In genomic region chr2:106078591-106078990, GRCm38 (mm10) we compare ENCODE assay signal across 23 mouse cellular contexts.
"Had no signal": no experiment of that assay in that cellular context is flagged by ENCODE, and none has a peak within 500 bp of the region (broad histone marks: within the 10 kb centered on the region; RNA-seq: fewer than 3 reads in every experiment).

No protein-coding gene starts in this region.

- H3K9me3 ChIP-seq: limb, embryonic 10.5 days; limb, embryonic 13.5 days; liver, embryonic 12.5 days; liver, embryonic 15.5 days; lung, embryonic 15.5 days; megakaryocyte, embryonic 14.5 days; midbrain, embryonic 10.5 days had no signal

- H3K4me2 ChIP-seq: limb, embryonic 13.5 days; liver, embryonic 12.5 days; liver, embryonic 15.5 days; lung, embryonic 15.5 days had no signal

- H3K27me3 ChIP-seq: limb, embryonic 13.5 days; liver, embryonic 12.5 days; liver, embryonic 15.5 days; lung, embryonic 15.5 days; megakaryocyte, embryonic 14.5 days had no signal

- H3K4me3 ChIP-seq: layer of hippocampus, adult 2 months; limb, embryonic 10.5 days; limb, embryonic 13.5 days; liver, embryonic 12.5 days; liver, embryonic 15.5 days; lung, embryonic 15.5 days; midbrain, embryonic 10.5 days had no signal

- H3K36me3 ChIP-seq: limb, embryonic 10.5 days; limb, embryonic 13.5 days; liver, embryonic 12.5 days; liver, embryonic 15.5 days; lung, embryonic 15.5 days; midbrain, embryonic 10.5 days had no signal

- H3K9ac ChIP-seq: limb, embryonic 13.5 days; liver, embryonic 12.5 days; liver, embryonic 15.5 days; lung, embryonic 15.5 days had no signal

- DNase-seq: kidney, adult 18-20 months; kidney, adult 9 months; kidney, postnatal 14 days; kidney, postnatal 4 days; layer of hippocampus, adult 9-11 months; liver; lung, adult 18-20 months; lung, postnatal 10 days; lung, postnatal 36 days; right cerebral cortex, postnatal 4 days; thymus, adult 2 months; thymus, postnatal 14 days; thymus, postnatal 4 days had no signal

- H3K27ac ChIP-seq: layer of hippocampus, adult 2 months; limb, embryonic 10.5 days; limb, embryonic 13.5 days; liver, embryonic 12.5 days; liver, embryonic 15.5 days; lung, embryonic 15.5 days; midbrain, embryonic 10.5 days; stomach, postnatal 0 days had no signal

- H3K4me1 ChIP-seq: limb, embryonic 13.5 days; liver, embryonic 12.5 days; liver, embryonic 15.5 days; lung, embryonic 15.5 days had no signal

- ATAC-seq: liver, embryonic 12.5 days; midbrain, embryonic 16.5 days had no signal
